Mouse (Mus musculus): ENCODE data around the gene Elmo1.

- TF ChIP-seq CTCF (IDR thresholded peaks at IDR 0.05; ENCODE audit: low read depth, low read length) (no peak), EP300 (IDR thresholded peaks at IDR 0.05; ENCODE audit: insufficient read depth, low read depth, low read length) (no peak)
These were observed 511.0 kb downstream of the Elmo1 start for GRCm38 (mm10) chr13:20601421-20601820.

All from ES-Bruce4 (cell line).